Mouse (Mus musculus) neural tube, embryonic 15.5 days (tissue): ENCODE measurements around the gene Vstm4. TPM values are rescaled to one million over a fixed set of nuclear protein-coding genes. Genes with fewer than 3 reads are reported as not detected.

Experiments
- ATAC-seq: fragments of 200-750 bp; cut with Nextera tagmentation; 2 replicates; pipeline ENCODE4 v1.8.0; 2017; ENCODE audit warnings: mild to moderate bottlenecking, moderate TSS enrichment, moderate library complexity; ENCODE audit not compliant: low FRiP score
- H3K27ac ChIP-seq: fragments of 300-500 bp; sonication (generic); replicated peaks from 2 replicates; pipeline ENCODE4 v1.5.1; 2015; ENCODE audit warnings: mild to moderate bottlenecking, inconsistent platforms
- H3K27me3 ChIP-seq: fragments of 300-500 bp; sonication (generic); replicated peaks from 2 replicates; pipeline ENCODE4 v1.6.1; 2015; ENCODE audit warnings: inconsistent platforms
- H3K36me3 ChIP-seq: fragments of 300-500 bp; sonication (generic); 2 replicates; pipeline ENCODE4 v1.6.1; 2015; ENCODE audit warnings: inconsistent platforms
- H3K4me1 ChIP-seq: fragments of 300-500 bp; sonication (generic); 2 replicates; pipeline ENCODE4 v1.6.1; 2015; ENCODE audit warnings: inconsistent platforms
- H3K4me2 ChIP-seq: fragments of 300-500 bp; sonication (generic); 2 replicates; pipeline ENCODE4 v1.6.1; 2015; ENCODE audit warnings: inconsistent platforms, mild to moderate bottlenecking, moderate library complexity
- H3K4me3 ChIP-seq: fragments of 300-500 bp; sonication (generic); replicated peaks from 2 replicates; pipeline ENCODE4 v1.5.1; 2015; ENCODE audit warnings: mild to moderate bottlenecking, inconsistent platforms
- H3K9ac ChIP-seq: fragments of 300-500 bp; sonication (generic); replicated peaks from 2 replicates; pipeline ENCODE4 v1.6.1; 2015; ENCODE audit warnings: mild to moderate bottlenecking, inconsistent platforms
- H3K9me3 ChIP-seq: fragments of 300-500 bp; sonication (generic); replicated peaks from 2 replicates; pipeline ENCODE4 v1.6.1; 2016; ENCODE audit warnings: inconsistent platforms
- WGBS: fragments of 180-500 bp; shearing (Covaris S2); methylation state at CpG from one replicate; pipeline ENCODE4 v1.1.7; 2015; ENCODE audit warnings: mixed read lengths; 5-methylcytosine and 5-hydroxymethylcytosine counted together
- polyA plus RNA-seq: library from polyadenylated mRNA; unstranded; fragments of >200 nt; fragmentation: Nextera tagmentation; extraction: Ambion mirVana; gene quantifications from 2 replicates; pipeline ENCODE4 v1.2.1, GENCODE M21; 2015

The Vstm4 gene
- polyA plus RNA-seq, result 12.3 and 14.1 TPM in 2 replicates

DNA sequence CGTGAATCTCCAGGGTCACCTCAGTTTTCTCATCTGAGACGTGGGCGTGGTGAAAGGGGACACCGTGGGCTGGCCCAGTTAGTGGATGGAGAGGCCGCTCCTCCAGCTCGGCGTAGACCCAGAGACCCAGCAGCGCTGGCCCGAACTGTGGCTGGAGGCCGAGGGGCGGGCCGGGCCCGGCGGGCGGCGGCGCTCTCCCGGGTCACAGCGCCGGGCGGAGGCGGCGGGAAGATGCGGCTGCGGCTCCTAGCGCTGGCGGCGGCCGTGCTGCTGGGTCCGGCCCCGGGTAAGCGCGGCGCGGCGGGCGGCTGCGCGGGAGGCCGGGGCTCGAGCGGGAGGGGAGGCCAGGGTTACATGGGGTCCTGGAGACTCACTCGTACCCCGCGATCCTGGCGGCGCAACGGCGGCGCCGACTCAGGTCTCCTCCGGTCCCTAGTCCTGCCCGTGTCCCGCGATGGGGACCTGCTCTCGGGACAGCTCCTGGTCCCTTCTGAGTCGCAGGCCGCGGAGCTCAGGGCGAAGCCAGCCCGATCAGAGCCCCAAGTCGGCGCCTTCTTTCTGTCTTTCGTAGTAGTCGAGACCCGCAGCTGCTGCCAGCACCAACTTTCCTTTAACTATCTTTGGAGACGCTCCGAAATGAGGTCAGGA, at the start of gene Vstm4:
Vstm4 (plus strand) TSS at position 76 of the 648 bp plus-strand sequence.
- Histone ChIP-seq H3K9me3 (no peaks in the 10 kb centered on the region), H3K36me3 (no peaks in the 10 kb centered on the region), H3K4me1 (peaks cover 35% of the 10 kb centered on the region), H3K27me3 (peaks cover 24% of the 10 kb centered on the region), H3K27ac (peak within 1 kb of the TSS; percentile 66), H3K4me2 (peak within 1 kb of the TSS; percentile 96), H3K4me3 (peak within 1 kb of the TSS; percentile 52), H3K9ac (peak within 1 kb of the TSS; percentile 64)
- under 1% methylated on average over 61 of the region's 68 CpGs for WGBS
- peak; percentile 69 for ATAC-seq

DNA sequence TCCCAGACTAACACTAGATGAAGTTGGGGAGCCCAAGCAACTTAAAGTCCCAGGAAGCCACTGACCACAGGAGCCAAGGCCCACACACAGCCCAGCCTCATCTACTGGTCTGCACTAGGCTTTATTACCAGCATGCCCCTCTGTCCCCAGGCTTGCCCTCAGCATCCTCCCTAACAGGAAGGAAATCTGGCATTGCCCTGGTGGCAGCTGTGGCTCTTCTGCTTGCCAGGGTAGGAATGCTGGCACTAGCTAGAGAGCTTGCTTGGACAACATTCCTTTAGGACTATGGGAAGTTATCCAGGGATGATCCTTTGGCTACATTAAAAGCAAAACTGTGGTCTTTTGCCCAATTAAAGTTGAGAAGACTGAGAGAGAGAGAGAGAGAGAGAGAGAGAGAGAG, 46.4 kb upstream of the Vstm4 start:
- no peaks in the 10 kb centered on the region for H3K36me3 ChIP-seq
- no peak overlapping the region for H3K9ac ChIP-seq
- H3K4me2 ChIP-seq, result no peak overlapping the region
- no peak for ATAC-seq
- no peak overlapping the region for H3K4me3 ChIP-seq
- H3K27me3 ChIP-seq, result no peaks in the 10 kb centered on the region
- H3K4me1 ChIP-seq, result no peaks in the 10 kb centered on the region
- no peaks in the 10 kb centered on the region for H3K9me3 ChIP-seq
- H3K27ac ChIP-seq, result no peak overlapping the region

DNA sequence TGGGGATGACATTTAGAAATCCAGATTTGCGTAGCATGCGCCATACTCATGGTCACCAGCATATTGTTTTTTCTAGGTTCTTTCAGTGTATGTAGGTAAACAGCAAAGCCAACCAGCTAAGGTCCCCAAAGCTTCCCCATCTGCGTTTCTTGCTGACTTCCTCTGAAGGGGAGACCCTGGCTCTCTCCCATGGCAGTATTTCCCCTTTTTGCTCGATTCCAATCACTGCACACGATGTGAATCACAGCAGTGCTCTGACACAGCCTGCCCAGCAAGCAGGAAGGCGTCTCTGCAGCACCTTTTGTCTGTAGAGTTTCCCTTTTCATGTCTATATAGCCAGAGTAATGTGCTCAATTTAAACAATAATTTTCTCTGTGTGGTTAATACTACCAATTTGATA, 44.1 kb upstream of the Vstm4 start:
- 64% methylated on average over 6 of the region's 6 CpGs for WGBS
- Histone ChIP-seq H3K4me3 (no peak overlapping the region), H3K27me3 (no peaks in the 10 kb centered on the region), H3K4me1 (0 out of 2 replicates have a peak, but pooled peaks cover 1% of the 10 kb centered on the region), H3K36me3 (no peaks in the 10 kb centered on the region), H3K9me3 (no peaks in the 10 kb centered on the region), H3K27ac (no peak overlapping the region), H3K4me2 (no peak overlapping the region), H3K9ac (no peak overlapping the region)
- ATAC-seq, result no peak

DNA sequence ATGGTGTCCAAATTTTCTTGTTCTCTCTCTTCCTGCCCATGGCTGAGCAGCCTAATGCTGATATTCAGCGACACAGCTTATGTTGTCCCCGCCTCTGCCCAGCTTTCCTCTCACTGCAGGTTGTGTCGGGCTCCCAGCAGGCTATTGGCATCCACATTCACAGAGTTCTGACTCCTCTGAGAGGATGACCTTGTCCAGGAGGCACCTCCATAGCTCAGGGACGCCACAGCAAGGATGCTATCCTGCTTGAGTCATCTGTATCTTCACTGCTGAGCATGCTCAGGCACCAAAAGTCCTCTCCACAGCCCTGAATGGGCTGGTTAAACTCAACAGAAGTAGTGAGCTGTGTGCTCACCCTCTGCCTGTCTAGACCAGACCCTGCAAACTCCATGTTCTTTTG, 41.6 kb upstream of the Vstm4 start:
- Histone ChIP-seq H3K27ac (no peak overlapping the region), H3K4me2 (no peak overlapping the region), H3K9me3 (no peaks in the 10 kb centered on the region), H3K36me3 (no peaks in the 10 kb centered on the region), H3K27me3 (no peaks in the 10 kb centered on the region), H3K9ac (no peak overlapping the region), H3K4me3 (no peak overlapping the region), H3K4me1 (0 out of 2 replicates have a peak, but pooled peaks cover 12% of the 10 kb centered on the region)
- no peak for ATAC-seq
- WGBS, result 62% methylated on average over 4 of the region's 4 CpGs

DNA sequence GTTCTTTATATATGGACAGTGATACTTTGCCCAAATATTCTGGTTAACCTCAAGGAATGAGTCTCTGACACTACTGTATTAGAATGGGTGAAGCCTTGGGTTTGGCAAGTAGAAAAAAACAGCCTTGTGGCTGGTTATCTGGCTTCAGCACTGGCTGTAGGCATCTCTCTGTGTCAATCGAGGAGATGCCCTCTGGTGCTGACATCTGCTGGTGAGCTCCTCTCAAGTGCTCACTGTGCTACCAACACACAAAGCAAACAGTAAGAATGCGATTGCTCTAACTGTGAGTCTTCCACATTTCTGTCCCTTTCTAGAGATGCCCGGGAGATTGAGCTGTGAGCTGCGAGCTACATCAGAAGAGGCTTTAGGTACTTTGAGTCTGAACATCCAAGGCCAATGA, 40.0 kb upstream of the Vstm4 start:
- Histone ChIP-seq H3K27ac (no peak overlapping the region), H3K27me3 (no peaks in the 10 kb centered on the region), H3K4me1 (0 out of 2 replicates have a peak, but pooled peaks cover 12% of the 10 kb centered on the region), H3K9ac (no peak overlapping the region), H3K9me3 (no peaks in the 10 kb centered on the region), H3K36me3 (no peaks in the 10 kb centered on the region), H3K4me3 (no peak overlapping the region), H3K4me2 (no peak overlapping the region)
- ATAC-seq, result no peak
- whole genome bisulfite sequencing, result 79% methylated on average over 4 of the region's 4 CpGs

DNA sequence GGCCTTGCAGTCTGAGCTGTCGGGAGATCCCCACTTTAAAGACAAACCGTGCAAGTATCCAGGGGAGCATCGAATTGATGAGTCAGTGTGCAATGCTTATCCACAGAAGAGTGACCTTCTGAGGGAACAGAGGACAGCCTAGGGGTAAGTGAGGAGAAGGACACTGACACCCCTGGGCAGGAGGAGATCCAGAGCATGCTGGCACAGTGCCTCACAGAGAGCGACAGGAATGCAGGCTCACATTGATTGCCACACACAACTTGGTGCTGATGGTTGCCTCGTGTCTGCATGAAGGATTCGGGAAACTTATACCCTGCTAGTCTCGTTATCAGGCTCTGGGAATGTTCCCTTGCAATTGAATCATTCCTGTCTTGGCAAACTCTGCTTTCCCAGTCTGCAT, 39.3 kb upstream of the Vstm4 start:
- H3K27ac ChIP-seq, result no peak overlapping the region
- H3K9me3 ChIP-seq, result no peaks in the 10 kb centered on the region
- no peak overlapping the region for H3K4me3 ChIP-seq
- H3K9ac ChIP-seq, result no peak overlapping the region
- H3K4me1 ChIP-seq, result 0 out of 2 replicates have a peak, but pooled peaks cover 12% of the 10 kb centered on the region
- no peak; the same call in 1 of the 2 replicates for ATAC-seq
- no peak overlapping the region for H3K4me2 ChIP-seq
- 72% methylated on average over 7 of the region's 7 CpGs for WGBS
- no peaks in the 10 kb centered on the region for H3K27me3 ChIP-seq
- no peaks in the 10 kb centered on the region for H3K36me3 ChIP-seq

DNA sequence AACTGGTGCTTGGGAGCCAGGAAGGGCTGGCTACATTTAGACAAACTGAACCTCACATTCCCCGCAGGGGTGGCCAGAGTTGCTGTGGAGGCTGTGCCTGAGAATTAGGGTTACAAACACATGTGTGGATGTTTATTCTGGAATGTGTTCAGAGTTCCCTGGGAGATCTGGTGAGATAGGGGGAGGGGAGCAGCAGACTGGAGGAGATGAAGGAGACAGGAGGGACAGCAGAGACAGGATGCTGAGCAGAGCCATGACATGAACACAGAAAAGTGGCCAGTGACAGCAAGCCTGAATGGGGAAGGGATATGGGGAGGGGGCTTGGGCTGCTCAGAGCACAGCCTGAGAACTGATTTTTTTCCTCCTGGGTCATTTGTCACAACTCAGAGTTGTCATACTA, 37.3 kb upstream of the Vstm4 start:
- no peak overlapping the region for H3K4me3 ChIP-seq
- H3K27me3 ChIP-seq, result no peaks in the 10 kb centered on the region
- no peaks in the 10 kb centered on the region for H3K9me3 ChIP-seq
- H3K4me1 ChIP-seq, result peaks cover 16% of the 10 kb centered on the region; the same call in 1 of the 2 replicates
- ATAC-seq, result no peak
- H3K36me3 ChIP-seq, result no peaks in the 10 kb centered on the region
- WGBS, result 73% methylated on average over 1 of the region's 1 CpGs
- no peak overlapping the region for H3K4me2 ChIP-seq
- H3K9ac ChIP-seq, result no peak overlapping the region
- no peak overlapping the region for H3K27ac ChIP-seq

DNA sequence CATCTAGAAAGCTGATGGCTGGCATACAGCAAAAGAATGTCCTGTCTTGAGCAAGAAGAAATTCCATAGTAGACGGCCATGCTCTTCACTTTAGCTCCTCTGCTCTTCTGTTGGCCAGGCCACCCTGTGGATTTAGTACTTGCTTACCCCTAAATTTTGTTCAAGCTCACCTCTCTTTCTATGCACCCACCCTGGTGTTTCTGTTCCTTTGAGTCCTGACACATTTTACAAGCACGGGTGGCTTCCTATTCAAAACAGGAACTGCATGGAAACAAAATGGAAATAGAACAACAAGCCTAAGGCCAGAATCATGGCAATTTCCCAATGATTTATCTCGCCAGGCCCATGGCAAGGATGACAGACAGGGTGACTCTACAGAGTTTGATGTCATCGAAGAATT, 33.7 kb upstream of the Vstm4 start:
- no peaks in the 10 kb centered on the region for H3K9me3 ChIP-seq
- no peak overlapping the region for H3K4me3 ChIP-seq
- no peaks in the 10 kb centered on the region; the same call in 1 of the 2 replicates for H3K27me3 ChIP-seq
- H3K4me2 ChIP-seq, result no peak overlapping the region
- no peak overlapping the region for H3K27ac ChIP-seq
- H3K36me3 ChIP-seq, result no peaks in the 10 kb centered on the region
- no peak for ATAC-seq
- H3K9ac ChIP-seq, result no peak overlapping the region
- H3K4me1 ChIP-seq, result peaks cover 25% of the 10 kb centered on the region
- 83% methylated on average over 4 of the region's 4 CpGs for WGBS

DNA sequence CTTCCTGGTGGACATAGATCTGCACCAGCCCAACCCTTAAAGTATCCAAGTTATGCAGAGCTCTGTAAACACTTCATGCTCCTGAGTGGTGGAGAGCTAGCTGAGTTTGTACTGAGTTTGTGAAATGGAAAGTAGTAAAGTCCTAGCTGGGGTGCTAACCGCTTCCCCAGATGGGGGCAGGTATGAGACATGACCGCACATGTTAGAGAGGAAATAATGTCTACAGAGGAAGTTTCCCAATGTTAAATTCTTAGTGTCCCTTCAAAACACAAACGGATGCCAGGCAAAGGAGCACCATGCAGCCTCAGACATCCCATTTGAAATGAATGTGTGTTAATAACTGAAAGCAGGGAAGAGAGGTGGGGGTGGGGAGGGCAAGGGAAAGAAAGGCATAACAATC, 32.7 kb upstream of the Vstm4 start:
- Histone ChIP-seq H3K4me2 (no peak overlapping the region), H3K9me3 (no peaks in the 10 kb centered on the region), H3K4me3 (no peak overlapping the region), H3K27me3 (no peaks in the 10 kb centered on the region; the same call in 1 of the 2 replicates), H3K9ac (no peak overlapping the region), H3K27ac (no peak overlapping the region), H3K36me3 (no peaks in the 10 kb centered on the region), H3K4me1 (peaks cover 26% of the 10 kb centered on the region)
- WGBS, result 83% methylated on average over 3 of the region's 3 CpGs
- ATAC-seq, result no peak

DNA sequence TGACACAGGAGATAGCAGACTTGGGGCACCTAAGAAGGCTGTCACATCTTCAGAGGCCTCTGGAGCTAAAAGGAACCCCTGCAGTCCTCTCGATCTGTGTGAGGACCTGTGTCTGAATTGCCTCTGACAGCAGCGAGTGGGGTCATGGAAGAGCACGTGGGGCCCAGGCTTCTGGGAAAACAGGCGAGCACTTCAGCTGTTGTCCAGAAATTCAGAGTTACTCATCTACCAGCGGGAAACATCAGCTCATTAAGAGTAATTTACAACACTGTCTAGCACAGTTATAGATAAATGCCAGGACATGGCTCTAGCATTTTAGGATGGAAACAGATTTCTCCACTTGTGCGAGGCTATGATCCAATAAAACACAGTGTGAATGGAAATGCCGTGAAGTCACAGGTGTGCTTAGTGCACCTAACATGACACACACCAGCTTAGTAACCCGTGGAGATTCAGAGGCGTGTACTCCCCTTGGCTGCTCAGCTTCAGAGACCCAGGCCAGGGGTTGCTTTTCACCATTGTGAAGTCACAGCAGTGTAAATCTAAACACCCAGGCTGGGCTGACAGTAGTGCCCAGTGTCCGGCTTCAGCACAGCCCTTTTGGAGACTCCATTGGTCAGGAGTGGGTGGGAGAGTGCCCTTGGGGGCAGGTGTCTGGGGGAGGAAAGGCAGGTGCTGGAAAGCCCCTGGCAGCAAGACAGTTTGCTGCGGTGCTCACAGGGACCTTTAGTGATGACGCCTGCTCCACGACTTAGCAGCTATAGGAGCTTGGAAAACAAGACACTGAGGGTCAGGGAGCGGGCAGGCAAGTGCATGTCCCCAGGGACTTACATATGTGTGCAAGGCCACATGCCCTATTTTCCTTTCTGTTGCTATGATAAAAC, 32.0 kb upstream of the Vstm4 start:
- no peaks in the 10 kb centered on the region for H3K9me3 ChIP-seq
- no peak overlapping the region for H3K4me3 ChIP-seq
- no peak overlapping the region for H3K27ac ChIP-seq
- 47% methylated on average over 14 of the region's 14 CpGs for WGBS
- no peaks in the 10 kb centered on the region for H3K36me3 ChIP-seq
- no peaks in the 10 kb centered on the region; the same call in 1 of the 2 replicates for H3K27me3 ChIP-seq
- peaks cover 23% of the 10 kb centered on the region for H3K4me1 ChIP-seq
- H3K9ac ChIP-seq, result no peak overlapping the region
- ATAC-seq, result peak; percentile 38; the same call in 1 of the 2 replicates
- no peak overlapping the region for H3K4me2 ChIP-seq

DNA sequence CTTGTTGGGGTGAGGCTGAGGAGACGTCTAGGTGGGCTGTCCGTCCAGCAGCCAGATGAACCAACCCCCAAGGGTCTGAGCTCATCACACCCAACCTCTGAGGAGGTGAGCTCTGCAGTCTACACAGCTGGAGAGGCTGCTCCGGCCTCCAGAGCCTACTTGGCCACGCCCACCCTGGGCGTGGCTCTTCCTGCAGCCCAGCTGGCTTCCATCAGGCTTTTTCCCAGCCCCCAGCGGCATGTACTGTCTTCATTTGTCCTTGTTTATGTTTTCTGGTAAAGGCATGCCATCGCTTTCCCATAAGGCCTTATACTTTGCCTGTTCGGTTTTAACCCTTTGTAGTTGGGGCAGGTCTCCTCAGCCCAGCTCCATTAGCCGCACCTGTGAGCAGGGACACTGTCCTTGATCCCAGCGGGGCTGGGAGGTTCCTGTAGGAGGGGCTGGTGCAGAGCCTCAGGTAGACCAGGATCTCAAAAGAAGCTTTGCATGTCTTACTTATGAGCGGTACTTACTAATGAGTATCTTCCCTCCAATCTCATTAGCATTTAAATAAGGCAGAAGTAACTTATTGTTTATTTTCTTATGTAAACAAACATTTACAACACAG, 31.0 kb upstream of the Vstm4 start:
- Histone ChIP-seq H3K9ac (no peak overlapping the region), H3K9me3 (no peaks in the 10 kb centered on the region), H3K27ac (no peak overlapping the region), H3K27me3 (no peaks in the 10 kb centered on the region; the same call in 1 of the 2 replicates), H3K4me1 (peaks cover 23% of the 10 kb centered on the region), H3K4me3 (no peak overlapping the region), H3K4me2 (peak overlapping the region; percentile 31), H3K36me3 (no peaks in the 10 kb centered on the region)
- 6% methylated on average over 11 of the region's 11 CpGs for WGBS
- peak; percentile 47; the same call in 1 of the 2 replicates for ATAC-seq
